Mouse (Mus musculus): ENCODE results near the gene Serpinc1.

GRCm38 (mm10) chr1:161032345-161032744, 54.0 kb downstream of the Serpinc1 start:
- TF ChIP-seq CTCF (IDR thresholded peaks at IDR 0.05; ENCODE audit: extremely low read depth, insufficient read depth, low read length) (no peak), POLR2A (IDR thresholded peaks at IDR 0.05; ENCODE audit: extremely low read depth, insufficient read depth, low read length) (no peak)
